Mouse (Mus musculus) lung, postnatal 0 days (tissue): Measurements from ENCODE around the gene Scgb1c1.

ENCODE experiments used
- CTCF ChIP-seq: IDR thresholded peaks from 2 replicates; pipeline ENCODE4 v1.5.1; 2016; ENCODE audit warnings: antibody characterized with exemption, mild to moderate bottlenecking
- EP300 ChIP-seq: IDR thresholded peaks from 2 replicates; pipeline ENCODE4 v1.6.1; 2016; ENCODE audit warnings: antibody characterized with exemption, mild to moderate bottlenecking, control low read depth

DNA sequence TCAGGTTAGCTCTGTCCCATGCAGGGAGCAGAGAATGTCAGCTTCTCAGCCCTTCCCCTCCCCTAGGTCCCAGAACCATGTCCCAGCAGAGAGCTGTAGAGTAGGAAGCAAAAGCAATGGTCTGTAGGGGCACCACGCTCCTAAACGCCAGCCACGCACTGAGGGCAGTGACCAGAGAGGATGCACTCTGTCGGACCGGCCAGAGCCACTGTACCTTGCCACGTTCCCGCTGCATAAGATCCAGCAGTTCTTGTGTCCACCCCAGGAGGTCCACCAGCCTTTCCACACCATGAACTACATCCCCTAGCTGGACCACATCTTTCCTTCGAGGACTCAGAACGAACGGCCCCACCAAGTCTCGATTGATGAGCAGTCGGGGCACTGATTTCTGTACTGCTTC is 19.4 kb downstream of the Scgb1c1 start:
- TF ChIP-seq CTCF, result no peak
- no peak for TF ChIP-seq EP300
